Mouse (Mus musculus): ENCODE results near the gene Cckar. TPM values are rescaled to one million over a fixed set of nuclear protein-coding genes. Genes with fewer than 3 reads are reported as not detected.
"Not testable (repeated sequence)": the region's sequence is repeated elsewhere in the genome, so short reads cannot be mapped to it uniquely, and the experiment has no call there.

Cckar gene
- total RNA-seq, 2 experiments from 2014 or later: not detected

GRCm38 (mm10) chr5:53676671-53677070, 30.8 kb downstream of the Cckar start:
- no peak for ATAC-seq (replicated peaks; ENCODE audit: low FRiP score, poor library complexity, severe bottlenecking)

GRCm38 (mm10) chr5:53673493-53674150, 33.9 kb downstream of the Cckar start:
- ATAC-seq (replicated peaks; ENCODE audit: low FRiP score, poor library complexity, severe bottlenecking): not testable (repeated sequence)

GRCm38 (mm10) chr5:53672352-53672751, 35.2 kb downstream of the Cckar start:
- no peak for ATAC-seq (replicated peaks; ENCODE audit: low FRiP score, poor library complexity, severe bottlenecking)

- ATAC-seq (replicated peaks; ENCODE audit: low FRiP score, poor library complexity, severe bottlenecking): no peak
Measured at GRCm38 (mm10) chr5:53671507-53671906, 36.0 kb downstream of the Cckar start.

GRCm38 (mm10) chr5:53670321-53670938, 37.1 kb downstream of the Cckar start:
- ATAC-seq (replicated peaks; ENCODE audit: low FRiP score, poor library complexity, severe bottlenecking): no peak

GRCm38 (mm10) chr5:53668021-53668420, 39.5 kb downstream of the Cckar start:
- ATAC-seq (replicated peaks; ENCODE audit: low FRiP score, poor library complexity, severe bottlenecking): no peak

- no peak for ATAC-seq (replicated peaks; ENCODE audit: low FRiP score, poor library complexity, severe bottlenecking)
Measured at GRCm38 (mm10) chr5:53663665-53664064, 43.8 kb downstream of the Cckar start.

GRCm38 (mm10) chr5:53662413-53662812, 45.1 kb downstream of the Cckar start:
- no peak for ATAC-seq (replicated peaks; ENCODE audit: low FRiP score, poor library complexity, severe bottlenecking)

GRCm38 (mm10) chr5:53661508-53661907, 46.0 kb downstream of the Cckar start:
- ATAC-seq (replicated peaks; ENCODE audit: low FRiP score, poor library complexity, severe bottlenecking): no peak

GRCm38 (mm10) chr5:53657925-53658324, 49.6 kb downstream of the Cckar start:
- no peak for ATAC-seq (replicated peaks; ENCODE audit: low FRiP score, poor library complexity, severe bottlenecking)

- ATAC-seq (replicated peaks; ENCODE audit: low FRiP score, poor library complexity, severe bottlenecking): no peak
Measured at GRCm38 (mm10) chr5:53656596-53656995, 50.9 kb downstream of the Cckar start.

Other genes starting within 250 kb of the Cckar start
- gene Rbpj, start 241.6 kb downstream of the Cckar start, total RNA-seq (2015; ENCODE audit: low replicate concordance): 23.1 and 28.5 TPM in 2 replicates
- gene Rbpj, start 241.6 kb downstream of the Cckar start, total RNA-seq (2017; ENCODE audit: low replicate concordance): 9.0 and 25.9 TPM in 2 replicates
- 1.7 TPM in 1 of 2 replicates, not detected in the other for gene Tbc1d19, start 101.9 kb upstream of the Cckar start, total RNA-seq (2015; ENCODE audit: low replicate concordance)
- 0.61 and 0.77 TPM in 2 replicates for gene Tbc1d19, start 101.9 kb upstream of the Cckar start, total RNA-seq (2017; ENCODE audit: low replicate concordance)

All from erythroid progenitor cell, adult 5-6 weeks (primary cell).